Mouse (Mus musculus): ENCODE measurements around the gene Rac1.
A peak's percentile ranks its signal among the peaks of the same experiment; 100 is the strongest.
"Not testable (repeated sequence)": the region's sequence is repeated elsewhere in the genome, so short reads cannot be mapped to it uniquely, and the experiment has no call there.

The Rac1 gene

DNA sequence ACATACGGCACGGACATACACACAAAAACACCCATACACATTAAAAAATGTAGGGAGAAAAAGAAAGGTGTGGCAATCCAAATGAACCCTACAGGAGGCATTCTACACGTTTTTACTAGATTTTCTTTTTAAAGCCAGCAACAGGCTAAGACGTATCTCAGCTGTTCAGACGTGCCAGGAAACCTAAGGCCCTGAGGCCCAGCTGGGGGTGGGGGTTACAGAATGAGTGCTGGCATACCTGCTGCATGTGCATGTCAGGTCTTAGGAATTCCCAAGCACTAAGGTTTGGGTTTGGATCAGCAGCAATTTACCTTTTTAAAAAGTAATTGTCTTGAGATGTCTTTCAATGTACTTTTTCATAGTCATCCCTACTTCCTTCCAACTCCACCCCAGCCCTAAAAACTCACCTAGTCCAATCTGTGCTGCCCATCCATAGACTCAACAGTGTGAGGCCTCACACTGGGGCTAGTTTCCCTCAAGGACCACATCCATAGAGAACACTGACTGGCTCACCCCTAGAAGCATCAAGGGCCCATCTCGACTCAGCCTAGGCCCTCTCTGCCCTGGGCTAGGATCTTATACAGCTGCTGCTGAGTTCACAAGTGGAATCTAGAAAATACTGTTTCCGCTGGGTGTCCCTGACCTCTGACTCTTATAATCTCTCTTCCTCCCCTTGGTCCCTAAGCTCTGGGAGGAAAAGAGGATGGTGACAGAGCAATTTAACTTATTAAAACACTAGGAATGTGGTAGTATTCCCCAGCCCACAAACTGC, 2.2 kb downstream of the Rac1 start:
- no peak for DNase-seq

DNA sequence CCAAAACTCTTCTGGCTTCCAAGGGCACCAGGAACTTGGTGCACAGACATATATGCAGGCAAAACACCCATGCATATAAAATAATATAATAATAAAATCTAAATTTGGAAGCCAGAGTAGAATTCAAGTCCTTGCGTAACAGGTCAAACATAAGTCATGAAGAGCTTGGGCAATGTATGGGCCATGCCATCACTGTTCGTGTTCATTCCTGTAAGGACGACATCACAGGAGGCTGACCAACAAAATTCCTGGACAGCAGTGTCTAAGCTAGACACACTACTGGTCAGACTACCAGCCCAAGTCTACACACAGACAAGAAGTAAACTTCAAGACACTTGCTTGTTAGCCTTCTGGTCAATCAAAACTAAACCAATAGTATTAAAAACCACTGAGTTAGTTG, 5.0 kb downstream of the Rac1 start:
- no peak for DNase-seq

- no peak for DNase-seq
Measured at GRCm38 (mm10) chr5:143520415-143520814, 7.4 kb downstream of the Rac1 start.

DNA sequence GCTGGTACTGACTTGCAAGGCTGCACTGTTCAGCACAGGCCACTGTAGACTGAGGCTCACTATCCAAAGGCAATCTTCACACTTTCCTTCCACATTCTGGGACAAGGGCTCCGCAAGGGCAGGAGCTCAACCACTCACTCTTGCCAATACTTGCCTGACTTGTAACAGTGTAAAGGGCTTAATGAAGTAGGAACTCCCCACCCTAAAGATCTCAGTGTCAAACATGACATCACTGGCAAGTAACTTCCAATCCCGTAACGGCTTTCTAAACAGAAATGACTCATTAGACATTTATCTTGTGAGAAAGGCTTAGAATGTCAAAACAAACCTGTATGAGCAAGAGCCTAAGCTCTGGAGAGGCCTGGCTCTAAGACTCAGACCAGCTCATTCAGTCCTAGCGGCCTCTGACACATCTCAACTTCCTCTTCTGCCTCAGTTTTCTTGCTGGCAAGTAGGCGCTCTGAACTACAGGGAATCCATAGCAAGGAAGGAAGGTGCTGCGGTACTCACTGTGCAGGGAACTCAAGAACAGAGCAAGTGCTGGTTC, 9.7 kb downstream of the Rac1 start:
- no peak for DNase-seq

GRCm38 (mm10) chr5:143517436-143517835, 10.4 kb downstream of the Rac1 start:
- DNase-seq, result no peak

GRCm38 (mm10) chr5:143517005-143517404, 10.8 kb downstream of the Rac1 start:
- no peak for DNase-seq

GRCm38 (mm10) chr5:143514878-143515277, 13.0 kb downstream of the Rac1 start:
- DNase-seq, result no peak

- DNase-seq, result no peak
Measured at GRCm38 (mm10) chr5:143512305-143512704, 15.5 kb downstream of the Rac1 start.

DNA sequence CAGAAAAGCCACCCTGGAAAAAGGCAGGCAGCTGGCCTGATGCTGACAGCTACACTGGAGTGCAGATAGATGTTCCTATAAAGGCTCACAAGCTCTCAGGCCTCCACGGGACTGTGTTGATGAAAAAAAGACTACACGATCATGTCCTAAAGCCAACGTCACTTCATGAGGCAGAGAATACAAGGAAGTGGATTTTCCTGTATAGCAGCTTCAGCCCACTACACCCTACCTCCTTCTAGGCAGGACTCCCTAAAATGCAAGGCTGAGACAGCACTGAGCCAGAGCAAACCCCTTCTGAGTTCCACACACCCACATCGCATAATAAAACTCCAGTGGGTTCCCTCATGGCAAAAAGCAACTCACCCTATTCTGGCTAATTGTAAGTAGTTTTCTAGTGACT, 16.3 kb downstream of the Rac1 start:
- DNase-seq, result no peak

- peak; percentile 43 for DNase-seq
Measured at GRCm38 (mm10) chr5:143509737-143510136, 18.1 kb downstream of the Rac1 start.

DNA sequence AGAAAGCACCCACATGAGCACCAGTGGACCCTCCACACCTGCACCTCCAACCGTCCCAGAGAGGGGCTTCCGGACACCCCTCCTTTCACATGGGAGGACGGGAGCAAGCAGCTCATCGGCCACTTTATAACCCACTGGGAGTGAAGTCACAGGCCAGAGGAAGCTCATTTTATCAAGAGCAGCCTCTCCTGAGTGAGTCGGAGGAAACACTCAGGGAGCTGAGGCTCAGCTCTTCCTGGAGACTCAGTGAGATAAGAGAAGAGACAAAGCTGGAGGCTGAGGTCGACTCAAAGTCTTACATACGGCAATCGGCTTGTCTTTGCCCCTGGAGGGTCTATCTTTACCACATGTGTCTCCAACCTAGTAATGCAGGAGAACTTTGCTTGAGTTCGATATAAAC, 18.5 kb downstream of the Rac1 start:
- no peak for DNase-seq

GRCm38 (mm10) chr5:143505545-143505944, 22.3 kb downstream of the Rac1 start:
- no peak for DNase-seq

DNA sequence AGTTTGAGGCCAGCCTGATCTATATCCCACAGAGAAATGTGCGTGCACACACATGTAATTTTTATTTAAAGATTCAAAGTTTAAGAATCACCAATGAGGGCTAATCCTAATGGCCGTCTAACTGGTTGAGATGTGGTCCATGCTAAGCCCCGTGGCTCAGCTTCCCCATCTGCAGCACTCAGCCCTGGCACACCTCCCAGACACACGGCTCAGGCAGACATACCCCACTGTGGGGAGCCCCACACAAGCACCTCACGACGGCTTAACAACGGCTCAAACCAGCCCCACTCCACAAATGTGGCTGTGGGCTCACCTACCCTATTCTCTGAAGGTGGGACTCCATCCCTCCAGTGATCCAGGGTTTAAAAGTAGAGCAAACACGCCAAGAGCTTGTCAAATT, 22.8 kb downstream of the Rac1 start:
- DNase-seq, result no peak

- DNase-seq, result no peak
Measured at GRCm38 (mm10) chr5:143504453-143504852, 23.4 kb downstream of the Rac1 start.

- no peak for DNase-seq
Measured at GRCm38 (mm10) chr5:143503740-143504139, 24.1 kb downstream of the Rac1 start.

- DNase-seq, result no peak
Measured at GRCm38 (mm10) chr5:143502899-143503557, 24.8 kb downstream of the Rac1 start.

- no peak for DNase-seq
Measured at GRCm38 (mm10) chr5:143501649-143502048, 26.2 kb downstream of the Rac1 start.

DNA sequence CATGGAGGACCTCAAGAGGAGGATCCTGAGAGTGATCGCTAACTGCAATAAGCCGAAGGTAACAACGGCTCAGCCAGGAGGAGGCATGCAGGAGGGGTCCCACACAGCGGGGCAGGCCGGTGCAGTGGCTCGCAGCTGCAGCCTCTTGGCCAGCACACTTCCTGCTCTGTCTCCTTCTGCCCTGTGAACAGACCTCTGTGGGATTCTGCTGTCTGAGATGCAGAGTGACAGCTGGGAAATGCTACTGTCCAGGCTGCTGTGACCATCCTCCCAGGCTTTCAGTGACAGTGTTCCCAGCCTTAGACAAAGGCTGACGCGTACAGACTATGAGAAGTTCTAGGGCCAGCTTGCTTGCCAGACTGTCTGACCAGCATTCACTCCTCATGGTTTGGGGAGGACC, 26.7 kb downstream of the Rac1 start:
- no peak for DNase-seq

GRCm38 (mm10) chr5:143500711-143501110, 27.1 kb downstream of the Rac1 start:
- not testable (repeated sequence) for DNase-seq

- DNase-seq, result no peak
Measured at GRCm38 (mm10) chr5:143499686-143500085, 28.1 kb downstream of the Rac1 start.

DNA sequence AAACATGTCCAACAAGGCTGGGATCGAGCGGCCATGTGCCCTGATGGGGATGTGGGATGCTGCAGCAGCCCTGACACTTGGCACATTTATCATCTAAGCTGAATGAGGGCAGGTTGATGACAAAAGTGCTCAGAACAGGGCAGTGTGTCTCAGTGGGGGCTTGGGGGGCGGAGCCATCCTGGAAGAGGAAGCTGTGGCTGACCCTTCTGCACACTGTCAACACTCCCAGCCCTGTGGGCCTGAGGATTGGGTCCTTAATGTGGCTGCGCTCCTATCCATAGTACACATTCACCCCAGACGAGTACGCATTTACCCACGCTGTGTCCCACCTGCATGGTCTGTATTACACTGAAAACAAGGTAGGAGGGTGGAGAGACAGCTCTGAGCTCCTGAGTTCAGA, 28.6 kb downstream of the Rac1 start:
- no peak for DNase-seq

- DNase-seq, result no peak
Measured at GRCm38 (mm10) chr5:143497451-143497850, 30.4 kb downstream of the Rac1 start.

GRCm38 (mm10) chr5:143495708-143496107, 32.1 kb downstream of the Rac1 start:
- no peak for DNase-seq

GRCm38 (mm10) chr5:143493163-143493562, 34.7 kb downstream of the Rac1 start:
- DNase-seq, result no peak
